Mouse (Mus musculus): ENCODE data around the gene Cacna2d2. TPM values are rescaled to one million over a fixed set of nuclear protein-coding genes. Genes with fewer than 3 reads are reported as not detected.

Cacna2d2 gene
- total RNA-seq, 4 experiments from 2014 or later: 14.6 to 21.0 (median 17.0) TPM

DNA sequence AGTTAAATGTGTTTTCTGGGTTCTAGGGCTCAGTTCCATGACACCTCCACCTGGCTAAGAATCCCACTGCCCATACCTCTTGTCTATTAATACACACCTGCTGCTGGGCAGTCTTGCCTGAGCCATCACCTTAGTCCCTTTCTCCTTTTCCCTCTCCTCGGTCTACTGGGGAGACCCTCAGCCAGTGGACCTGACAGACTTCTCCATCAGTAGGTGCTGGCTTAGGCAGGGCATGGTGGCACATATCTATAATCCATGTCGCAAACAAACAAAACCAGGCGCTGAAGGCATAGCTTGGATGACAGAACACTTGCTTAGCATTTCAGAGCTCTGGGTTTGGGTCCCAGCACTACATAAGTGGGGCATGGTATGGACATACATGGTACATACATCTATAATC, 139.3 kb downstream of the Cacna2d2 start:
- DNase-seq (ENCODE audit: low spot score in 2 of 2): no peak

DNA sequence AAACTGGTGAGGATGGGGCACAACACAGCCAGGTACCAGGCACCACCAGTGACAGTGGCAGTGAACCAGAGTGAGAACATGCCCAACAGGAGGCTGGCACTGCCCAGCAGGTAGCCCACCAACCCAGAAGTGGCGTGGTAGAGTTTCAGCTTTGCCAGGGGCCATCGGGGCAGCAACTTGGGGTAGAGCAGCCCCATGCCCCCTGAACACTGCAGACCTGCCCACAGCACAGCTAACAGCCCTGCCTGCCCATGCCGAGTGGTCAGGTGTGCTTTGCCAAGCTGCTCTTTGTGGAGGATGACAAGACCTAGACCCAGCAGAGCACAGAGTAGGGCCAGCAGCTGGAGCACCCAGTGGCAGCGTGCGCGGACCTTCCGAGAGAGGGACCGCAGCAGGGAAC, 140.5 kb downstream of the Cacna2d2 start:
- DNase-seq (ENCODE audit: low spot score in 2 of 2): no peak

DNA sequence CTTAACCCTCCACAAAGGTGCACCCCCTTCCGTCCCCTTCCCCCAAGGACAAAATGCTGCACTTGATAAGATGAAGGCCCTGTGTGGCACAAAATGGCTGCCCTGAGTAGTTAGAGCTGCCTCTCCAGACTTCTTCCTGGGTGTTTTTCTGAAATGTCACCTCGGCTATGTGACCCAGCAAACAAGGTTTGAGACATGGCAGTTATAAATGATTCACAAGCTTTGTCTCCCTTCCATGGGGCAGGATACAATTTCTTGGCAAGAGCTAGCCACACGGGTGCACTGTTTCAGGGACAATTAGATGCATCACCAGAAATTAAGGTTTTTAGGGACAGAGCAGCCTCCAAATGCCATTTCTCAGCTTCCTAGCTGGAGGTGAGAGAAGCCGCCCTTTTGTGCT, 141.0 kb downstream of the Cacna2d2 start:
- DNase-seq (ENCODE audit: low spot score in 2 of 2): no peak

- DNase-seq (ENCODE audit: low spot score in 2 of 2): no peak
Measured at GRCm38 (mm10) chr9:107541005-107541404, 141.6 kb downstream of the Cacna2d2 start.

- peak; percentile 93 to 94 for DNase-seq (ENCODE audit: low spot score in 2 of 2)
Measured at GRCm38 (mm10) chr9:107541474-107542351, 142.3 kb downstream of the Cacna2d2 start, which contains the start of the genes Cyb561d2 and Nprl2. Cyb561d2 (minus strand) TSS chr9:107542193. Nprl2 (plus strand) TSS chr9:107542226.

GRCm38 (mm10) chr9:107542352-107542686, 142.9 kb downstream of the Cacna2d2 start:
- DNase-seq (ENCODE audit: low spot score in 2 of 2): no peak

GRCm38 (mm10) chr9:107542721-107543120, 143.3 kb downstream of the Cacna2d2 start:
- DNase-seq (ENCODE audit: low spot score in 2 of 2): no peak

DNA sequence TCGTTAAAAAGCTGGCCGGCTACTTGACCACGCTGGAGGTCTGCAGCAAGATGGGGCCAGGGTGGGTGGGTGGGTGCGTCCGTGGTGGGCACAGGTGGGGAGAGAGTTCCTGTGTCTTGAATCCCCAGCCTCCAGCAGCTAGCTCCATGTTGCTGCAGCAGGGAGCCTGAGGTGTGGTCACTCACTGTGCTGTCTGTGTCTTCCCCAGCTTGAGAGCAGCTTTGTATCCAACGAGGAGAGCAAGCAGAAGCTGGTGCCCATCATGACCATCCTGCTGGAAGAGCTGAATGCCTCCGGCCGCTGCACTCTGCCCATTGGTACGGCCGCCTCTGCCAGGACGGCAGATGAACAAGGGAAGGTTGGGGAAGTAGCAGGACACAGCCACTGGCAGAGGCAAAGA, 143.9 kb downstream of the Cacna2d2 start:
- no peak for DNase-seq (ENCODE audit: low spot score in 2 of 2)

DNA sequence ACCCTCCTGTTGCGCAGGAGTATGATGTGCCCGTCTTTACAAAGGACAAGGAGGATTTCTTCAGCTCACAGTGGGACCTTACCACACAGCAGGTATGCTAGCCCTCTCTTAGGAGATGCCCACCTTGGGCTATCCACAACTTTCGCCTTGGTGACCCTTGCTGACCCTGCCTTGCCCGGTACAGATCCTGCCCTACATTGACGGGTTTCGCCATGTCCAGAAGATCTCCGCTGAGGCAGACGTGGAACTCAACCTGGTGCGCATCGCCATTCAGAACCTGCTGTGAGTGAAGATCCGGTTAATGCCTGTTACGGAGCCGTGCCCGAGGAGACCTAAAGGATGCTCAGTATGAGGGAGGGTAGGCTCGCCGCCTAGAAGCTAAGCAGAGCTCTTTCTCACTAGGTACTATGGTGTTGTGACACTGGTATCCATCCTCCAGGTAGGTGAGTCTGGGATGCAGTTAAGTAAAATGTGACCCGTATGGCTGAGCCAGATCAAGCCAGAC, 144.8 kb downstream of the Cacna2d2 start:
- DNase-seq (ENCODE audit: low spot score in 2 of 2): no peak

DNA sequence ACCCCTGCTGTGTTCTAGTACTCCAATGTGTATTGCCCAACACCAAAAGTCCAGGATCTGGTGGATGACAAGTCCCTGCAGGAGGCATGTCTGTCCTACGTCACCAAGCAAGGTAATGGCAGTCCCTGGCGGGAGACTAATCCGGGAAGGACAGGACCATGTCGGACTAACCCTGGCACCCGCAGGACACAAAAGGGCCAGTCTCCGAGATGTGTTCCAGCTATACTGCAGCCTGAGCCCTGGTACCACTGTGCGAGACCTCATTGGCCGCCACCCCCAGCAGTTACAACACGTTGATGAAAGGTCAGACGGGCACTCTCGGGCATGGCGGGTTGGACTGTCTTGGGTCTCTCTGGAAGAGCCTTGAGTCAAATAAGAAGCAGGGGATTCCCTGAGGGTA, 145.3 kb downstream of the Cacna2d2 start:
- DNase-seq (ENCODE audit: low spot score in 2 of 2): no peak

- DNase-seq (ENCODE audit: low spot score in 2 of 2): no peak
Measured at GRCm38 (mm10) chr9:107545199-107545598, 145.8 kb downstream of the Cacna2d2 start.

GRCm38 (mm10) chr9:107545602-107546001, 146.2 kb downstream of the Cacna2d2 start:
- peak in 1 of 2 experiments; percentile 78 for DNase-seq (ENCODE audit: low spot score in 2 of 2)

GRCm38 (mm10) chr9:107547026-107547425, 147.6 kb downstream of the Cacna2d2 start, which contains the start of gene Zmynd10:
Zmynd10 (plus strand) TSS chr9:107547298.
- DNase-seq (ENCODE audit: low spot score in 2 of 2): peak; percentile 87 to 88

DNA sequence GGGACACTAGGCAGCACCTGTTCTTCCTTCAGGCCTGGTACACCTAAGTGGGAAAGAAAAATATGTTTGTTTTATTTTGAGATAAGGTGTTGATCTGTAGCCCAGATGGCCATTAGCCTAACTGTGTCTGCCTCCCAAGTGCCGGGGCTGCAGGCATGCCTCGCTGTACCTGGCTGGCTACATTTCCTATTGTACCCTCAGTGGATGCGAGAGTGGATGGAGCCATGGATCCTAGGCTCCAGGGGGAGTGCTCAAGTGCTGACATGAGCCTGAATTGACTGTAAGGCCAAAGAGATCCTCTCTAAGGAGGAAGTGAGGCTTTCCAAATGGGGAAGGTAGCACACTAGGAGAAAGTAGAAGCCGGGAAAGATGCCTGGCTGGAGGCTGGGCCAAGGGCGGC, 148.5 kb downstream of the Cacna2d2 start:
- no peak for DNase-seq (ENCODE audit: low spot score in 2 of 2)

- DNase-seq (ENCODE audit: low spot score in 2 of 2): no peak
Measured at GRCm38 (mm10) chr9:107548820-107549219, 149.4 kb downstream of the Cacna2d2 start.

DNA sequence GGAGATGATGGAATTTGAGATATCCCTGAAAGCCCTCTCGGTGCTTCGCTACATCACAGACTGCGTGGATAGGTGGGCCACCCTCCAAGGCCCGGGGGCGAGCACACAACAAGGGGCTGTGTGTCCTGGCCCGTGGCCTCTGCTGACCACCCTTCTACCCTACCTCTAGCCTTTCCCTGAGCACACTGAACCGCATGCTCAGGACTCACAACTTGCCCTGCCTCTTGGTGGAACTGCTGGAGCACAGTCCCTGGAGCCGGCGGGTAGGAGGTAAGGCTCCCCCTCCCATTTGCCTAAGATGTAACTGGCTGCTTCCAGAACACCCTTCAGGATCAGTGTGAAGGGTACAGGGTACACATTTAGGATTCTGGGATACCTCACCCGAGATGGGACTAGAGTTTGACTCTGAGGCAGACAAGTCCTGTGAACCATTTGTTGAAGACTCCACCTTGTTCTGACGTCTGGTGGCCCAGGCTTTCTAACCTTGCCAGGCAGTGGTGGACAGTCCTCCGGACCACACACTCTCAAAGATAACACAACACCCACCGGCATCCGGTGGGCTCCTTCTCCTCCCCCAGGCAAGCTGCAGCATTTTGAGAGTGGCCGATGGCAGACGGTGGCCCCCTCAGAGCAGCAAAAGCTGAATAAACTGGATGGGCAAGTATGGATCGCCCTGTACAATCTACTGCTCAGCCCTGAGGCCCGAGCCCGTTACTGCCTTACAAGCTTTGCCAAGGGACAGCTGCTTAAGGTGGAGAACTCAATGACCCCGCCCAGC, 150.1 kb downstream of the Cacna2d2 start:
- DNase-seq (ENCODE audit: low spot score in 2 of 2): no peak

GRCm38 (mm10) chr9:107550491-107551116, 151.2 kb downstream of the Cacna2d2 start:
- DNase-seq (ENCODE audit: low spot score in 2 of 2): no peak

GRCm38 (mm10) chr9:107551117-107551889, 151.9 kb downstream of the Cacna2d2 start, which contains the start of gene Rassf1:
Rassf1 (plus strand) TSS chr9:107551555.
- DNase-seq (ENCODE audit: low spot score in 2 of 2): no peak

- no peak for DNase-seq (ENCODE audit: low spot score in 2 of 2)
Measured at GRCm38 (mm10) chr9:107551890-107552355, 152.5 kb downstream of the Cacna2d2 start.

- DNase-seq (ENCODE audit: low spot score in 2 of 2): no peak
Measured at GRCm38 (mm10) chr9:107552690-107553393, 153.4 kb downstream of the Cacna2d2 start.

All from layer of hippocampus, adult 8-10 months (tissue).